Mouse (Mus musculus) G1E-ER4 (cell line): Measurements from ENCODE around the gene Tln2. TPM values are rescaled to one million over a fixed set of nuclear protein-coding genes. Genes with fewer than 3 reads are reported as not detected.

Experiments used
- GATA1 ChIP-seq: IDR thresholded peaks from one replicate; pipeline ENCODE4 v1.8.0; 2012; ENCODE audit warnings: low read length, inconsistent platforms
- polyA plus RNA-seq: library from polyadenylated mRNA; stranded (reverse); fragments of >175 nt; gene quantifications from 2 replicates; pipeline ENCODE4 v1.2.3, GENCODE M21; 2012

Tln2 gene
- polyA plus RNA-seq, 1 experiment, result 2.2 TPM

DNA sequence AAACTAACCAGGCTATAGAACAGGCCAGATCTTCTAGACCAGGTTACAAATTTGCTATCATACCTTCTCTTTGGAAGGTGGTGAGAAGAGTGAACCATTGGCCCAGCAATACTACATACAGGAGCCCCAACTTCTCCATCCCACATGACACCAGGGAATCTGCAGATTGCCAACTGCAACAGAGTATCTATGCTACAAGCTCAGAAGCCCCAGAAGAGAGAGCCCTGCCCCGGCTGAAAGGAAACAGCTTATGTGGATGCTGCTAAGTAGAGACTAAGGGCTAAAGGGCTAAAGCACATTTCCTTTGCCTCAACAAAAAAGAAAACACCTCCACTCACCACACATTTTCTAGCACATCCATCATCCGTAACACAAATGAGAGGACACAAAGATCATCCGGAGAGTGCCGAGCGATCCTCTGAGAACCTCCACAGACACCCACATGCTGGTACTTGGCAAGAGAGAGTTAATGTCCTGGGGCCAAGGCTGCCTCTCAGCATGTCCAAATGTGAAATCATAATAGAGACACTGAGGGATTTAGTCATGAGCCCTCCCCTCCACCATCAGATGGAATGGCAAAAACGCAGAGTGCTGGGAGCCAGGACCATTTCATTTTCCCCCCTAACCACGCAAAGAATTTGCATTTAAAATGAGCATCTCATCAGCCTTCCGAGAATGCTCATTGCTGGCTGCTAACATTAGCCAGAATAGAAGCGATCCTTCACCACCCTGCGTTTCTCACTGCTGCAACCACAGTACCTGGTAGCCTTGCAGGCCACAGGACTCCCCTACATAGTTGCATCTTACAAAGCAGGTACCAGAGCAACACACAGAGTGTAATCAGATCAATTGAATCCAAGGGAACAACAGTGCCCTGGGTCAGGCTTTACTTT is 13.5 kb upstream of the Tln2 start:
- no peak for TF ChIP-seq GATA1

DNA sequence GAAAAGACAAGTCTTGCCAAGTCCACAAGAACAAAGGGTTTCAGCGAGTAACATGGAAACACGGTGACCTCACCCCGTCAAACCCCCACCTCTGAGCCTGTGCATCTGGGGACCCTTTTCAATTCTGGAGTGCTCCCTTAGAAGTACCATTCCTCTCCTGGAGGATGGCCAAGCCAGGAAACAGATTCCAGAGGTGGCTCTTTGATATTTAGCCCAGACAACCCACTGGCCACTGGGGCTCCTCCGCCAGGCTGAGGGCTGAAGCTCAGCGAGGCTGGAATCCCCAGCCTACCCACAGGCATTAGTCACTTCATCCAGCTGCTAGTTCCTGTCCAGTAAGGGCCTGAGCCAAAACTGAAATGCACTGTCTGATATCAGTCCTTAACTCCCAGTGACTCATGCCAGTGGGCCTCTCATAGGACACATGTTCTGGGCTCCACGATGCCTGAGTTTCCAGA is 6.3 kb upstream of the Tln2 start:
- no peak for TF ChIP-seq GATA1

DNA sequence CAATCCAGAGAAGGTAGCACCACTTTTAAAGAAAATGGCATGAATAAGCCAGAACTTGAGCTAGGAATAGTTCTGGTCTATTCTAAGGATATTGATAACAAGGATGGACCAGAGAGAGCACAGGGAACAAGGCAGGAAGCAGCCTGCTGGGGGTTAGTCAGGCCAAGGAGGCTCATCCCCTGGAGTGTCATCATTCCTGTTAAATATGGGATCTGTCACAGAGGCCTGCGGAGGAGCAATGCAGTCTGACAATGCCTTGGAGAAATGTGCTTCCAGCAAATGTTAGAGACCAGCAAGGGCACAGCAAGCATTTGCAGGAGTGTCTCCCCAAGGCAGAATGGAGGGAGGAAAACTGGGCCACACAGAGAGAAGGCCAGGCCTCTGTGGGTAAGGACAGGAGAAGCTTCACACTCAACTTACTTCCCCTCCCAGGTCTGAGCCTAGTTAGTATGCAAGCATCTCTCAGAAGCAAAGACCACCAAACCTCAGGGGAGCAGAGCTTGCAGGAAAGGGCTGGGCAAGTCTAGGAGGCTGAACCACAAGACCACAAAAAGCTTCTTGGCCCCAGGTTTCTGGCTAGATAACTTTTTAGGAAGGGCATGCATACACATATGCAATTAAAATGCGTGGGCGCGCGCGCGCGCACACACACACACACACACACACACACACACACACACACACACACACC is 9.5 kb downstream of the Tln2 start:
- no peak for TF ChIP-seq GATA1

DNA sequence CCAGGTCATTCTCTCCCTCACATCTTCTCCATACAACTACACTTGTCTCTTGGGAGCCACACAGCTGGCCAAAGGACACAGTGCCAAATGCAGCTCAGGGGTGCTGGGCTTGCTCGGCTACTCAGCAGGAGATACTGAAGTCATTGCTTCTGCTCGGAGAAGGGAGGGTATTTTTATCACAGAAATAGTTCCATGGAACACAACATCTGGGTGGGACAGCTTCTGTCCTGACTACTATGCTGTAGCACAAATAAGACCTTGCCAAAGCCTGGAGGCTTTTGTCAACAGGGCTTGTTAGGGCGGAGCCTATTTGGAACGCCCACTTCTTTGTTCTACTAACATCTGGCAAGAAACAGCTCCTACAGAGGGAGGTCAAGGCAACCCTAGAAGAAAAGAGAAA is 10.2 kb downstream of the Tln2 start:
- TF ChIP-seq GATA1, result no peak

DNA sequence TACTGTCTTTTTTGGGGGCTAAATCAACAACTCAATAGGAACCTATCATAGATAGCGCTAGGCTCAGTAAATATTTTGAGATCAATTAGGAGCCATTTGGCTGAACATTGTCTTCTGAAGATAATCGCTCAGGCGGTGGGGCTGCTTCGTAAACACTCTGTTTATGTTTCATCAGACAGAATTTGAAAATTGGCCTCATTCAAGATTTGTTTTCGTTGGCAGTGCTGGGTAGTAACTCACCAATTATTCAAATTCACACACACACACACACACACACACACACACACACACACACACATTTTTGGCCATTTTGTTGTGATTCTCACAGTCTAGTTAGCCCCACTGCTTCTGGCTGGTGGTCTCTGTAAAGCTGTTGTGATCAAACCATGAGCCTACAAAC is 12.9 kb downstream of the Tln2 start:
- no peak for TF ChIP-seq GATA1

DNA sequence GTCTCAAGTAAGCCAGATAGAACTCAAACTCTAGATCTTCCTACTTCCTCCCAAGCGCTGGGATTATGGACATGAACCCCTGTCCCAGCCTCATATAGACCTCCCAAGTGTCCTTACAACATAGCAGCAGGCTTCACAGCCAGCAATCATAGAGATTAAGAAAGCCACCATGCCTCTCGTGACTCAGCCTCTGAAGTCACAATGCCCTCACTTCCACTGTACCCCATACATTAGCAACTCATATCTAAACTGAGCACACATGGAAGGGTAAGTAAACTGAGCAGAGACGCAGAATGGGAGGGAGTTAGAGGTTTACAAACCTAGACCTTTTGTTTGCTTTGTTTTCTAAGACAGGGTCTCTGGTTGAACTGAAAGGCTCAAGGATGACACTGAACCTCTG is 13.7 kb downstream of the Tln2 start:
- no peak for TF ChIP-seq GATA1

DNA sequence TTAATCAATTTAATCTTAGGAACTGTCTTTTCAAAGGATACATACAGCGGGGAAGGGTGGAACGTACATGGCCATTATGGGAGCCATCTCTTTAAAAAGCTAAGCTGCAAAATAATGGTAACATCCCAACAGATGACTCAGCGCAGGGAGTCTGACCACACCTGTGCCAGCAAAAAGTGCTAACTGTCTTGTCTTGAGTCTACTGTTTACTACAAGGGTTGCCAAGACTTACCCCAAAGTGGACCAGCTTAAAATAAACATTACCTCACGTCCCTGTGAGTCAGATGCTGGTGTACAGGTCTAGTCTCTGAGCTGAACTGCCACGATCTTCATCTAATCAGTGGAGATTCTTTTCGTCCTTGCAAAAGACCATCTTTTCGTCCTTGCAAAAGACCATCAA is 14.7 kb downstream of the Tln2 start:
- no peak for TF ChIP-seq GATA1

DNA sequence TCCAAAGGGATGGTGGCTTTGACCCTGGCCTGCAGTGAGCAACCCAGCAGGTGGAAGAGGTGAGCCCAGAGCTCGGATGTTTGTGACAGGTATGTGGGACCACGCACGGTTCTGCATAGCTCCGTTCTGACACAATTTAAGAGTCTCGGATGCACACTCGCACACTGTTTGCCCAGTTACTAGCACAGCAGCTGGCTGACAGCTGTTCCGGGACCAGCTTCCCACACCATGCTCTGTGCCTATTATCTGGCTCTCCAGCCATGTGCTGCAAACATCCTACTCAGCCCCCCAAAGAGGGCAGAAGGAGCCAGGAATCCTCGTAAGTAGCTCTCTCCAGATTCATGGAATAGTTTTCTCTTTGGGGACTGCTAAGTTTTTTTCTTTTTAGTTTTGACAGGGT is 17.6 kb downstream of the Tln2 start:
- no peak for TF ChIP-seq GATA1

DNA sequence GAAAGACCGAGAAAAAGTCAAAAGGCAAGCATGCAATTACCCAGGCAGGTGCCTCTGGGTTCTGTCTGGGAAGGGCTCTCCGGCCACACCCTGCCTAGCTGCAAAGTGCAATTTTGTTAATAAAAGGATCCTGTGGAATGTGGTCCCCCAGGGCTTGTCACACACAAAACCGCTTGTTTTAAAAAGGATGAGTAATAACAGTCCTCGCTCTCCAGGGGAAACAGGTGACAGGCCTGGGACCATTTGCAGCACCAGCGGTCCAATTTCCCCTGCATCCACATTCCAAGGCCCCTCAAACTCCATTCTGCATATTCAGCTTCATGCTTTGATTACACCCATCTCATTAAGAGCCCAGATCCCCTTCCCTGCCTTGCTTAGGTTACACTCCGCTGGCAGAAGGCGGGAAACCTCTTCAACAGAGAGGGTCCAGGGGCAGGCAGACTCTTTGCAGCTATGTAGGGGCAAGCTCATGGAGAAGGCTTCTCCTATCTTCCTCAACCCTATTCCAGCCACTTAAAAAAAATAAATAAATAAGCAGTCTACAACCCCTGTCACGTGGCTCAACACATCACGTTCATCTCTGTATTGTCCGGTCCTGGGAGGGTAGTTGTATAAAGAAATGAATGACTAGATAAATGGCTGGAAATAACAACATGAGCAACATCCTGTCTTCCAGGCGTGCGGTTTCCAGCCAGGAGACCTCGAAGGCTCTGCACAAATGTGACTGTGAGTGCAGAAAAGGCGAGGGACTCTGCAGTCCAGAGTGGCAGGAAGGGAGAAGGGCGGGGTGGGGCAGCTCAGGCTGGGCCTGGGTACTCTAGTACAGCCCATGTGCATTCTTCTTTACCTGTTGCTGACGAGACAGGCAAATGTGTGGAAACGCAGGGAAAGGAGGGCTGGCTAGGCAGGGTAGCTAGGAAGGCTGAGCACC is 19.5 kb downstream of the Tln2 start:
- TF ChIP-seq GATA1, result no peak

DNA sequence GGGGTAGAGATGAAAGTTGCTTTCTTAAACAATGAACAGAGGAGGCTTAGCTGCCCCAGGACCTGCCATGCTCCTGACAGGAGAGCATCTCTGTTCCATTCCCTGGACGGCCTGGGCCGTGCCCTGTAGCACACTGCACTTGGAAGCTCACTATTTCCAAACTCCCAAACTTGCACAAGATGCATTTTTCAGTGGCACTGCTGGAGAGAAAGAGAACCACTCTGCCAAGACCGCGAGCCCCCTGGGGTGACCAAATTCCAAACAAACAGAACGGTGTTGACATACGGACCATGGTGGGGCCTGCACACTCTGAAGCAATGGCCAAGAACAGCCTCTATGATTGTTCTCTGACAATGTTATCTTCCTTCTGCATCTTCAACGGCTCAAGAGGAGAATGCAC is 25.1 kb downstream of the Tln2 start:
- no peak for TF ChIP-seq GATA1

DNA sequence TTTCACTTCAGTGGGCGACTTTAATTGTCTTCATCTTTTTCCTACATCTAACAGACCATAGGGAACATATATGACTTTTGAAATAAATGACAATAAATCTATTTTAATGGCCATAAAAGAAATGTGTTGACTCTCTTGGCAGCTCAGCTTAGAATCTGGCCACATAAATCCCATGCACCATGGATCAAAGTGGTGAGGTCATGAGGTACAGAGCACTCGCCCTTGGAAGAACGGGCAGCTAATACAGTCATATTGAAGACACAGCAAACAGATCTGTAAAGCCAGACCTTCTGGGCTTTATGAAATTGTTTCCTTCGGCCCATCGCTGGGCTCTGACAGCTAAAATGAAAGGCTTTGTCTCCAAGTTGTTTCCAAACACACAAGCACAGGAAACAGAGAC is 26.2 kb downstream of the Tln2 start:
- no peak for TF ChIP-seq GATA1

DNA sequence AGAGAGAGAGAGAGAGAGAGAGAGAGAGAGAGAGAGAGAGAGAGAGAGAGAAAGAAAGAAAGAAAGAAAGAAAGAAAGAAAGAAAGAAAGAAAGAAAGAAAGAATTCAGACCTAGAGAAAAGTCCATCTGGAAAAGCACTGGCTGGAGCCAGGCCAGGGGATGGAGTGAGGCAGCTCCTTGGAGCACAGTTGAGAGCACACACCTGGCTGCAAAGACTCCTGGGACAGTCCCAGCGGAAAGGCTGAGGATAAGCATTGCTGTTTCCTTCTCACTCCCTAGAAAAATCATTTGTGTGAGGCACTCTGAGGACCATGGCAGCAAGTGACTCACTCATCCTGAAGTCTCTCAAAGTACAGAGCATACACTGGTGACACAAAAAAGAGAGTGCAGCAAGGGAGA is 26.9 kb downstream of the Tln2 start:
- TF ChIP-seq GATA1, result no peak

DNA sequence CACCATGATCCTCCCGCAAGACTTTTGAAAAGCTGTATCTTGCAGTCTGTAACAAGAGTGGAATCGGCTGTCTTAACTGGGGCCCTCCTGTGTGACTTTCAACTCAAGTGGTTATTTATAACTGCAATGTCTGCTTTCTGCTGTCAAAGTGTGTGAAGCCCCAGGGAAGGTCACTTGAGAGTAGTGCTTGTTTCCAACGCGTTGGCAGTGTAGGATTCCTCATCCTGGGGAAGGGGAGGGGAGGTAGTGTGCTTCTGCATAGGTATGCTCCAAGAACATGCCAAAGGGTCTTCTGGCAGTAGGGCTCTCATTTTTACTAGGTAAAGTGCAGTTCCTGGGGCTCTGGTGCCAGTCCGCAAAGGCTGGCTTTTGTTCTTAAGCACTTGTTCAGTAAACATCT is 29.9 kb downstream of the Tln2 start:
- no peak for TF ChIP-seq GATA1

DNA sequence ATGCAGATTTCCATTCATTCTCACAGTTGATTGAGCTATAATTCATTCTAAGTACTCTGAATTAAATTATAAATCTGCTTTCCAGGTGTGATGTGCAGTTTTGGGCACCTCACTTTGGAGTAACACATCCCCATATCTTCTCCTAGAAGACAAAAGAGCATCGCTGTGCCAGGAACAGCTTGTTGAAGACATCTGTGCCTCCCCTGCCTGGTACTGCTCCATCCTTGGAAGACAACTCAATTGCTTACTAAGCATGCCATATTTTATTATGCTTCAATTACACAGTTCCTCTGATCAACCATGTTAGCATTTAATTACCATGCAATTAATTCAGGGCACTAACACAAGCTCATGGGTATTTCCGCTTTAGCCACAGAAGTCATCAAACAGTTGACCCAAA is 31.8 kb downstream of the Tln2 start:
- no peak for TF ChIP-seq GATA1

DNA sequence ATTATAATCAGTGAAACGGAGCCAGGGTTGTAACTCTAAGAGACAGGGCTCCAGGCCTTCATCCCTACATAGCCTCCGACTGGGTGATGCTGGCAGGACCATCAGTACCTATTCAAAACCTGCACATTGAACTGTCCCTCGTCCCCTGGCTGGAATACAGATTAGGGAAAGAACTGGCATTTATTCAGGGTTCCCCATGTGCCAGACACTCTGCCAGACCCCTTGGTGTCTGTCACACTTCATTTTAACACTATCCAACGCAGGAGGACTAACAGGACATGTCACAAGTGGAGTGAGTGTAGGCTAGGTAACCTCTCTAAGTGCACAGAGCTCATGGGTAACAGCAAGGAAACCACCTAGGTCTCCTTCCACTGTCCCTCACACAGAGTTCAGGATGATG is 37.8 kb downstream of the Tln2 start:
- no peak for TF ChIP-seq GATA1

DNA sequence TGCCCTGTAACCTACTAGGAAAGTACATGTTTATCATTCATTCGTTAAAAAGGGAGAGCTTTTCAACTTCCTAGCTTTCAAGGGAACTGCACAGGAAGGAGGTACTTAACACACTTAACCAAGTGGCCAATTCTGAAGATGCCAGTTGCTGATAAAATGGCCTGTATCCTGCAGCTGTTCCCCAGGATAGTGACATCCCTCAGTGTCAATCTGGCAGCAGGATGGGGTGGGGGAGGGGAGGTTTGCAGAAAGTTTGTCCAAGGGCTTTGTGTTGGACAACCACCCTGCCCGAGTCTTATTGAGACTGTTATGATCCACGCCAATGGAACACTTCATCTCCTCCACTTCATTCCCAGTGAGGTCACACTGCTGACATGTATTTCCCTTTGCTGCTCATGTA is 50.0 kb downstream of the Tln2 start:
- no peak for TF ChIP-seq GATA1

DNA sequence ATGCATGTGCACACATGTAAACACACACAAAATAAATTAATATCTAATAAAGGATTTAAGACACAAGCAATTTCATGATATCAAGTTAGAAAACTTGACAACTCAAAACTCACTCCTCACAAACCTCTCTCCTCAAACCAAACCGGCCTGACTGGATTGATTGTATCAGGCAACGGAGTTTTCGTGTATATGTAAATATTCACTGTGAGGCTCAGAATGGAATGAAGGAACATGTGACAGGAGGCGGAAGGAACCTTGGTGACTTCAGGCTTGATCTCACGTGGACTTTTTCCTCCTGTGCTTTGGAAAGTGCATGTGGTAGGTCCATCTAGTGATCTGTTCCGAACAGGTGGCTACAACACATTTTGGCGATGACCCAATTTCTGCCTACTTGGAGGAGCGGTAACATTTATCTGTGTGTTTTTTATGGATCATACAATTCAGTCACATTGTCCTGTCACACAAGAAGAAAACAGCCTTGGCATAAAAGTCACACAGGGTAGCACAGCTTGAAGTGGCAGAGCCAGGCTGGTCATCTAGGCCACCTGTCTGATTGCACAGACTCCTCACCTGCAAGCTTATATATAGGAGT is 54.7 kb downstream of the Tln2 start:
- TF ChIP-seq GATA1, result no peak
